Mouse (Mus musculus): ENCODE results near the gene Dlgap5. TPM values are rescaled to one million over a fixed set of nuclear protein-coding genes. Genes with fewer than 3 reads are reported as not detected.

The Dlgap5 gene
- total and polyA plus RNA-seq, 3 experiments, result 45.0 to 71.2 (median 62.4) TPM

- Histone ChIP-seq H3K4me3 (ENCODE audit: control insufficient read depth in 1 of 2, insufficient read depth in 1 of 2, low read depth in 2 of 2, low read length in 2 of 2) (peak overlapping the region; percentile 36 to 61), H3K9me3 (replicated peaks; ENCODE audit: insufficient read depth, low read length) (no peaks in the 10 kb centered on the region), H3K9ac (ENCODE audit: control insufficient read depth, low read depth, low read length, poor library complexity, severe bottlenecking) (peak overlapping the region; percentile 72), H3K4me1 (ENCODE audit: control insufficient read depth in 1 of 2, insufficient read depth in 2 of 2, low read length in 2 of 2) (peaks cover 0 to 8% of the 10 kb centered on the region in 2 experiments; a peak in 2 of 4 replicates), H3K27ac (ENCODE audit: control insufficient read depth, low read depth, low read length) (peak overlapping the region; percentile 68), H3K27me3 (ENCODE audit: control insufficient read depth in 1 of 2, insufficient read depth in 2 of 2, low read length in 2 of 2) (no peaks in the 10 kb centered on the region), H3K79me2 (ENCODE audit: control insufficient read depth, insufficient read depth, low read length, poor library complexity) (peaks cover 10% of the 10 kb centered on the region), H3K36me3 (ENCODE audit: control insufficient read depth in 1 of 2, insufficient read depth in 2 of 2, low read length in 2 of 2) (peaks cover 2 to 3% of the 10 kb centered on the region in 2 experiments; a peak in 2 of 4 replicates)
- TF ChIP-seq MAX (IDR thresholded peaks at IDR 0.05; ENCODE audit: low read length) (no peak; the same call in 1 of the 2 replicates), TCF12 (IDR thresholded peaks at IDR 0.05; ENCODE audit: low read depth, low read length) (0 out of 2 replicates have a peak, but pooled peaks have one; percentile 19), SIN3A (IDR thresholded peaks at IDR 0.05; ENCODE audit: low read length) (no peak), TAL1 (IDR thresholded peaks at IDR 0.05; ENCODE audit: low read length) (no peak), GATA1 (IDR thresholded peaks at IDR 0.05; ENCODE audit: low read depth, low read length) (peak; percentile 35; the same call in 1 of the 2 replicates), BHLHE40 (IDR thresholded peaks at IDR 0.05; ENCODE audit: borderline replicate concordance, low read depth, low read length) (no peak), CTCF (IDR thresholded peaks at IDR 0.05 in 2 of 3, conservative IDR thresholded peaks at IDR 0.05 in 1 of 3; ENCODE audit: control insufficient read depth in 1 of 3, insufficient read depth in 1 of 3, low read depth in 2 of 3, low read length in 3 of 3, poor library complexity in 1 of 3, severe bottlenecking in 1 of 3) (no peak), POLR2AphosphoS5 (IDR thresholded peaks at IDR 0.05; ENCODE audit: borderline replicate concordance, low read depth, low read length) (no peak), ZNF384 (IDR thresholded peaks at IDR 0.05; ENCODE audit: low read depth, low read length) (peak; percentile 92), MAFK (IDR thresholded peaks at IDR 0.05; ENCODE audit: borderline replicate concordance, low read depth, low read length) (no peak), USF1 (IDR thresholded peaks at IDR 0.05; ENCODE audit: low read depth, low read length) (no peak), ZMIZ1 (IDR thresholded peaks at IDR 0.05; ENCODE audit: low read depth, low read length) (no peak), EP300 (IDR thresholded peaks at IDR 0.05; ENCODE audit: low read depth in 1 of 2, low read length in 2 of 2) (no peak), CHD2 (IDR thresholded peaks at IDR 0.05; ENCODE audit: low read length) (no peak), ETS1 (IDR thresholded peaks at IDR 0.05; ENCODE audit: low read depth, low read length) (0 out of 2 replicates have a peak, but pooled peaks have one; percentile 4), KAT2A (conservative IDR thresholded peaks at IDR 0.05; ENCODE audit: low read depth, low read length) (no peak), NRF1 (IDR thresholded peaks at IDR 0.05; ENCODE audit: insufficient read depth, low read depth, low read length, poor library complexity, severe bottlenecking) (no peak), ELF1 (IDR thresholded peaks at IDR 0.05; ENCODE audit: low read depth, low read length) (no peak), MYB (IDR thresholded peaks at IDR 0.05; ENCODE audit: low read depth, low read length) (peak; percentile 69), ZC3H11A (IDR thresholded peaks at IDR 0.05; ENCODE audit: low read depth, low read length) (no peak), MYC (IDR thresholded peaks at IDR 0.05; ENCODE audit: low read depth, low read length) (no peak), RAD21 (IDR thresholded peaks at IDR 0.05; ENCODE audit: low read depth, low read length) (no peak), CHD1 (IDR thresholded peaks at IDR 0.05; ENCODE audit: low read depth, low read length) (no peak)
- peak; percentile 55 for DNase-seq (ENCODE audit: low read depth, low spot score)
Observed at GRCm38 (mm10) chr14:47419034-47419625, 923 bp upstream of the Dlgap5 start.
